Mouse (Mus musculus) urinary bladder, postnatal 14 days (tissue): ENCODE results near the gene Cd300e.
A peak's percentile ranks its signal among the peaks of the same experiment; 100 is the strongest.
"Not testable (repeated sequence)": the region's sequence is repeated elsewhere in the genome, so short reads cannot be mapped to it uniquely, and the experiment has no call there.

Source experiments
- DNase-seq: peaks from one replicate; pipeline ENCODE4 v3.0.0; 2021; ENCODE audit warnings: low spot score

Cd300e gene

DNA sequence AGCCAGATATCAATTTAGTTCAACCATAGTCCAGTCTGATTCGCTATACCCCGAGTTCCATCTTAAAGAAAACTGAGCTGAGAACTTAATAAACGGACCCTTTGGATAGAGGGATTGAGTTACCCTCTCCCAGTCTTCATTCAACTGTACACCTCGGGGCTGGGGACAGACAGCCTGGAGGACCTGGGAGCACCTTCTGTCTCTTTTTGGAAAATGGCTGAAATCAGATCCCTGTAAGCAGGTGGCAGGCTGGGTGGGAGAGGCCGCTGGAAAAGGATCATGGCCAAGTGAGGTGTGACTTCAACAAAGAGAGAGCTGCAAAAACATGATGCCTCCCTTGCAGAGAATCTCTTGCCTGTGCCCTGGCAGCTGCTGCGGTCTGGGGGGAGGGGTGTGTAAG is 20.2 kb upstream of the Cd300e start:
- no peak for DNase-seq

DNA sequence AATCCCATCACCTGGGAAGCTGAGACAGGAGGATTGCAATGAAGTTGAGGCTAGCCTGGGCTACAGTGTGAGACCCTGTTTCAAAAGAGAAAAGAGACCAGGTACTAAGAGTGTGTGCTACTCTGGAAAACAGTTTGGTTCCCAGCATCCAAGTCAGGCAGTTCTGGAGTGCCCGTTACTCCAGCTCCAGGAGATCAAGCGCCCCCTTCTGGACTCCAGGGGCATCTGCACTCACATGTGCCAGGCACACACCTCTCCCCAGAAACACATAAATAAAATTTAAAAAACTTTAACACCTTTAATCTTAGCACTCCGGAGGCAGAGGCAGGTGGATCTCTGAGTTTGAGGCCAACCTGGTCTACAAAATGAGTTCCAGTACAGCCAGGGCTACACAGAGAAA is 19.4 kb upstream of the Cd300e start:
- no peak for DNase-seq

DNA sequence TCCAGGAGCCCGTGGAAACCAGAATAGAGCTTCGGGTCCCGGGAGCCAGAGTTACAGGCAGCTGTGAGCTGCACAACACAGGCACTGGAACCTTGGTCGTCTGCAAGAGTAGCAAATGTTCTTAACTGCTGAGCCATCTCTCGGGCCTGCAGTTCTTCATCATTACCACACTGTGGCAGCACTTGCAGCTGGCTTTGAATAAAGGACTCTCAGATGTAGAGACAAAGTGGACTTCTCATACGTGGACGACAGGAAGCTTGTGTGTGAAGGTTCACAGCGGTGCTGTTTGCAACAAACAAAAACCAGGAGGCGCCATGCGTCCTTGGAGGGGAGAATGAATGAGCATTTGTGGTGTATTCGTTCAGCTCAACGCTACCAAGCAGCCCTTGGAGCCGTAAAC is 18.9 kb upstream of the Cd300e start:
- peak; percentile 31 for DNase-seq

DNA sequence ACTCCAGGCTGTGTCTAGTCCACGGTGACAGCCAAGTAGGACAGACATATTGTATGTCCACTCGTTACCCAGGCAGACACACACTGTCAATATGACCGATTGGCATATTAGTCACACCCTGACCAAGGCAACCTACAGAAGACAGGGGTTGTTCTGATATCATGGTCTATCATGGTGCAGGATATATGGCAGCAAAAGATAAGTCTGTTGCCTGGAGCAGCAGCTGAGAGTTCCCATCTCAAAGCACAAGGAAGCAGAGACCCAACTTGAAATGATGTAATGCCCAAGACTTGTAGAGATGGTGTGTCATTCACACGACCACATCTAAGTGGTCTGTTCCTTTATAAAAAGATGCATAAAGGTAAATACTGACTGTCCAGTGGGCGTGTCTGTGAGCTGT is 16.7 kb upstream of the Cd300e start:
- DNase-seq: no peak

DNA sequence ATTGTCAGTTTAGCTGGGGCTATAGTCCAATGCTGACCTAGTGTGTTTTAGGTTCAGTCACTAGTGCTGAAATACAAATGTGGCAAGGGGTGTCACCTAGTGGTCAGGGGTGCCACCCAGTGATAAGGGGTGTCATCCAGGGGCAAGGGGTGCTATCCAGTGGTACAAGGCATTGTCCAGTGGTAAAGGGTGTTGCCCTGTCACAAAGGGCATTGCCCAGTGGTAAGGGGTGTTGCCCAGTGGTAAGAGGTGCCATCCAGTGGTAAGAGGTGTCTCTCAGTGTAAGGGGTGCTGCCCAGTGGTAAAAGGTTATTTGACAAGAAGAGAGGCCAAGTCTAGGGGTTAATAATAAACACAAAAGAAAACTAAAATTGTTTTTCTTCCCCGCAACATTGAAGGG is 15.5 kb upstream of the Cd300e start:
- DNase-seq: no peak

DNA sequence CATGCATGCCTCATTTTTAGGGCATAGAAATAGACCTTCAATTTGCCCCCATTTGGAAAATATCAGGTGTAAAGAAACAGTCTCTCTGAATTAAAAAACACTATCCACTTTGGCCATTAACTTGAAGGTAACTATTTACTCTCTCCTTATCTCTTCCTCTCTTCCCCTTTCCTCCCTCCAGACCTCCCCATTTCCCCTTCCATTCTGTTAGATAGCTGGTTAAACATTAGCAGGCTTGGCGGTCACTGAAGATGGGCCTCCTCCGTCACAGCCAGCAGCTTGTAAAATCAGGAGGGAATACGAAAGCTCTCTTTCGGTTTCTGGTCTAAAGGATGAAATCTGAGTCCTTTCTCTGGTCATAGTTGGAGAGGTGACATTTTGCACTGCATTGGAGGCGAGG is 13.9 kb upstream of the Cd300e start:
- no peak for DNase-seq

DNA sequence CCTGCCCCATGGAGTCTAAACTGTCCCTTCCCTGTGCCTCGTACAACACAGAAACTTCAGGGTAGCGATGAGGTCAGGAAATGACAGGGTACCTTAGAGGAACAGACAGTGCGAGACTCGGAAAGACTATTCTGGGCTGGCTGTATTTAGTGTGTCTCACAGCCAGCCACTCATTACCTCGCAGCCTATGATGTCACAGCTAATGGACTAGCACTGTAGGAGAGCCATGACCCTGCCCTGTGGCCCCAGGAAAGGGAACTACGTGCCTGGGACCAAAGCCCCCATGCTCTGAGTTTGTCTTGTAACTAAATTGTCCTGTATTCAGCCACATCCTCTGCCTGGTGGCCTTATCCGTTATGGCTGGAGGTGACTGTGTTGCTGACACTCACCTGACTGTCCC is 13.4 kb upstream of the Cd300e start:
- DNase-seq: no peak

DNA sequence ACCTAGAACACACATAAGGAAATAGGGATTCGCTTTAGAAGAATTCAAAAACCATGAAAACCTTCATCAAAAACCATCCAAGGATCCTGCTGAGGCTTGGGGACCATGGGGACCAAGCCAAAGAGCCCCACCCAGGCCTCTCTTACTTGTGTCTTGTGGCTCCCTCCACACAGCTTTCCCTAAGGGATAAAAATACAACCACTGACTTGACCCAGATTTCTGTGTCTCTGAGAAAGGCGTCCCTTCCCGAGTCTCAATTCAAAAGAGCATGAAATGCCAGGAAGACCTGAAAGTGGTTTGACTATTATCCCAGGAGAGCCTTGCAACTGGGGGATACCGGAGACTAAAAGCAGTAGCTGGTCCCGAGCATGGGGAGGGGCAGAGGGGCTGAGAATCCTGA is 11.0 kb upstream of the Cd300e start:
- no peak for DNase-seq

DNA sequence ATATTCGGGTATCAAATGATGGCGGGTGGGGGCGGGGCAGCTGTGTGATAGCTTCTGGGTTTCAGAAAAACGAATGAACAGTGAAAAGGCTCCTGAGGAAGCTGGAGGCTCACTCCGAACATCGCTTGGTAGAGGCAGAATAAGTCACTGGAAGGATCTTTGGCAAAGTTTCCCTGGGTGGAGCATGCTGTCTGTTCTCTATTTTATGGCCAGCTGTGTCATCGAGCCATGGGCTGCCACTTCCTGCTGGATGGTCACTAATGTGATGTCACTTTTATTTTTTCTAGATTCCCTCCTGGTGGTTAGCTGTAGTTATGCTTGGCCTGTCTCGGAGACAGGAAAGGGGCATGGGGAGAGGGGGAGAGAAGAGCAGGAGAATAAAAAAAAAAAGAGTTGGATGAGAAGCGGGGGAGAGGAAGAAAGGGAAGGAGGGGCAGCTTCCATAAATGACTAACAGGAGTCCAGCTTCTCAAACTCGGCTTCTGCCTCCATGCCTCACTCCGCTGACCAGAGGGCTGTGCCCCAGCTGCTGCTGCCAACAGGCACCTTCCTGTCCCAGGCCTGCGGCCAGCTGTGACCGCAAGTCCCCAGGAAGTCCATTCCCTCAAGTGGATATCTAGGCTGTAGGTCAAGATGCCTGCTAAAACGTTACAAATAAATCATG is 9.8 kb upstream of the Cd300e start:
- peak; percentile 39 for DNase-seq

DNA sequence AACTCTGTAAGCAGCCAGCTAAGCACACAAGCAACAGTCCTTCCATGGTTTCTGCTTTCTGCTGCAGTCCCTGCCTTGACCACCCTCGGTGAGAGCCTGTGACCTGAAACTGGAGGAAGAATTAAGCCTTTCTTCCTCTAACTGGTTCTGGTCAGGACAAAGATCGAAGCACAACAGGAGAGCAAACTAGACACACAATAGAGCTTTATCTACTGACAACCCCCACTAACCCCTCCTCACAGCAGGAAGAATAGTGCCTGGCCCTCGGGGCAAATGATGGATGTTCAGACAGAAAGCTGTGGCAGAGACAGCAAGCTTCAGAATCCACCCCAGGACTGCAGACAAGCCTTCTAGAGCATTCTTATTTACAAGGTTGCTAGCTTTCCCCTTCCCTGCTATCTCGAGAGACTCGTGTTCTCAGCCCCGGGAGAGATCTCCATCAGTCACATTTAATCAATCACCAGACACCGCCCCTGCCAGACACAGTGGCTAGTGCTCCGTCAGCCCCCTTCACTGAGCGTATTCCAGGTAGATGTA is 9.1 kb upstream of the Cd300e start:
- DNase-seq: no peak

DNA sequence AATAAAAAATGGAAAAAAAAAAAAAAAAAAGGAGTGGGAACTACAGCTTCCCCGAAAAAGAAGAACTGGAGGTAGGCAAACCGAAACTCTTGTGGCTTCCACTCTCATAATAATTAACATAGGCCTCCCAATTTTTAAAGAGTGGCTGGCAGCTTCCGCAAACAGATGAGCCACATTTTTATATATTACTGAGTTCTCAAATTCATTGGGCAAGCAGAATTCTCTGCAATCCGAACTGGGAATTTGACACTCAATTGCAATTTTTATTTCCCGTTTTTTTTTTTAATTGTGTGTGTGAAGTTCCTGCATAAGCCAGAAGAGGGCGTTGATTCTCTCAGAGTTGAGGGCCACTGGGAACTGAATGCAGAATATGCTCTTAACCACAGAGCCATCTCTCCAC is 4.8 kb upstream of the Cd300e start:
- DNase-seq: no peak

DNA sequence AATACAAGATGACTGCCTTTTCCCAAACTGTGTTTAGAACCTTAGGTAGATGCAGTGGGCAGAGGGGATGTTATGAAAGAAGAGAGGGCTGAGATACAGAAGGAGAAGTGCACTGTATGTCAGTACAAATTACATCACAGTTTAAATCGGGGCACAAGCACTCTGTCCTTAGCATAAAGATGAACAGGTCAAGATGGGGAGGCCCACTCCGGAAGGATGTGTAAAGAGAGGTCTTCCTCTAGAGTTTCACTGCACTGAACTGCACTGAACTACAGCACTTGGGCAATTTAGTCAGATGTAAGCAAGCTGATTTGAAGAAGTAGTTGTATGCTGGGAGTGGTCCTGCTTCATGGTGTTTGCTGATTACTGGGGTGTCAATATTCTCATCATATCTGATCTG is 2.2 kb downstream of the Cd300e start:
- no peak for DNase-seq

DNA sequence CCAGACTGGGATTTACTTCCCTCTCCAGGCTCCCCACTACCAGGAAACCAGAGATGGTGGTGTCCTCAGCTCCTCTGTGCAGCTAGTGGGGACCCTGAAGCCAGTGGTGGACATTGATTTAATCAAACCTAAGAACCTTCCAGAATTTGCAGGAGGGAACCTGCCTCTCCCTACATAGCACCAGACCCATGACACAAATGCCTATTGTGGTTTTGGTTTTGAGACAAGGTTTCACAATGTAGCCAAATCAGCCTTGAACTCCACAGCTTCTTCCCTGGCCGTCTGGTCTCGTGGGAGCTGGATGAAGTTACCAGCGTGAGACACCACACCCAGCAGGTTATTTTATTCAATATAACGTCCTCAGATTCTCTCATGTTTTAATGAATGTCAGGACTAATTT is 3.3 kb downstream of the Cd300e start:
- DNase-seq: no peak

DNA sequence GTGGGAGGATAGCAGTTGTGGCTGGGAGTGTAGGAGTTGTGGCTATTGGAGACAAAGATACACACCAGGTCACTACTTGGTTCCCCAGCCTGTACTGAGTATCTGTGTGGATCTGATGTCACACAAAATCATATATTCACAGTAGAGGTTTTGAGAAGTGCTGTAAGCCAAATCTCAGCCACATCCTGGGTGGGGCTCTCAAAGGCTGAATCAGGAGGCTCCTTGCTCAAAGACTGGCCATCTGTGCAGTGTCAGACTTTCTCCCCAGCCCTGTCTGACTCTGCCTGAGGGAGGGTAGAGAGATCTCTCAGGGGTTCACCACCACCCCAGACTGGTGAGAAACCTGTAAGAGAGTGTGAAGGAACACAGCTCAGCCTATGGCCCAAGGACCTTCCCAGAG is 7.4 kb downstream of the Cd300e start:
- no peak for DNase-seq

DNA sequence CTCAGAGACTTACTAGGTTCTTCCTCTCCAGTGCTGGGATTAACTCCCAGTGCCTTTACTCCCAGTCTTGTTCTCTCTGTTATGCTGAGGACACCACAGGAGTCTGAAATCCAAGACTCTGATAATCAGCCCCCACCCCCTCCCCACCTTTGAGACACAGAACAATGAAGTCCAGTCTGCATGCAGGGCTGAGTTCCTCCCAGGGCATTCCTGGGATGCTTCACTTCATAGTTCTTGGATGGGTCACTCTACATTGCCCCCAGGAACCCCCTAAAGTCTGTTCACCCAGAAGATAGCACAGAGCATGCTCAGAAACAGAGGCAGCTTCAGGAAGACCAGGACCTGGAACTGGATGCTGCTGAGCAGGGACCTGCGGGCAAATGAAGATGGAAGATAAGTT is 9.0 kb downstream of the Cd300e start:
- DNase-seq: no peak

DNA sequence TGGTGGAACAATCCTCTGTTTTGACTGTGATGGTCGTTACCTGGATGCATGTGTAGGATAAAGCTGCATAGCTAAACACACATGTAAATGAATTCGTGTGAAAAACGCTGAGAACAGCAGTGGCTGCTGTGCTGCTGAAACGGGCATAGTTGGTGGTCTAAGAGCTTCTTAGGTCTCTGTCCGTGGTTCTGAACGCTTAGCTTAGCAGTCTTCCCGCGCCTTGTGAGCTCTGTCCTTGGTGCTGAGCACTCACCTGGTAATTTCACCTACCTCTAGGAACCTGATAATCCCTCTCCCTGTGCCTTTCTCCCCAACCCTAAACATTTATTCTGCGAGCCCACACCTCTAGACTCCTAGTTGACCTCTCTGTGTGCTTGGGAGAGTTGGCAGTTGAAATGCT is 9.8 kb downstream of the Cd300e start:
- DNase-seq: peak; percentile 42

DNA sequence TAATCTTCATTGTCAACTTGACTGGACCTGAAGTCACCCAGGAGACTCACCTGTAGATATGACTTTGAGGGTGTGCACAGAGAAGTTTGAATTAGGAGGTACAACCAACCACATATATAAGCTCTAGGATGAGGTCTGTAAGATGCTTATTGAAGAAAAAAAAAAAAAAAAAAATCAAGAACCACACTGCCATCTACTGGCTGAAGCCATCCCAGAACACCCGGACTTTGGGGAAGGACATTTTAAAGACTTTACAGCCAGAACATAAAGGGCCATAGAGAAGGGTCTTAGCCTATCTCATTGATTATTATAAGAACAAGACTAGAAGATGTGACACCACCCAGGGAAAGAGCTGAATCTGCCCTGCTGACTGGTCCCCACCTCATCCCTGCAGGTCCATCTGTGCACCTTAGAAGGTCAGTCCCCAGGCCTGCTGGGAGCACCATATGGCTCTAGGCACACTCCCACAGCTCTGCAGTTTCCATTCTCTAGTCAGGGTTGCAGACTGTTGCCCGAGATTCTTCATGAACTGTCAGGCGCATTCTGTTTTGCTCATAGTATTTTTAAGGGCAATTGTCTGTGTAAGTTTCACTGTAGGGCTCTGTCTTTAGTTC is 12.6 kb downstream of the Cd300e start:
- DNase-seq: no peak

DNA sequence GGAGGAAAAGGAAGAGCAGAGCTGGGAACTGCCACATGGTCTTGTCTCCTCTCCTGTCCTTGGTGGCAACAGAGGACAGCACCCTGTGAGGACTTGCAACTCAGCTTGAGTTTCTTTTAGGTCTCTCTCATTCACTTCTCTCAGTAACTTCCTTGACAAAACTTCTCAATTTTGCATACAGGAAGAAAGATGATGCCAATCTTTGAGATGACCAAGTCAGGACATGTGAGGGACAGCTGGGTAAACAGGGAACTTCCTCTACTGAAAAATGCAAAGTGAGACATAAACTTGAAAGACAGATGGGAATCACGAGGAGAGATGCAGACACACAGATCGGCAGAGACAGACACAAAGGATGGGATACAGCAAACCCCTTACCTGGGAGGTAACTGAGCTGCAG is 13.7 kb downstream of the Cd300e start, which contains the start of gene Cd300ld3:
TSS of gene Cd300ld3 (minus strand) at position 151 of the 400 bp plus-strand sequence.
- no peak for DNase-seq

DNA sequence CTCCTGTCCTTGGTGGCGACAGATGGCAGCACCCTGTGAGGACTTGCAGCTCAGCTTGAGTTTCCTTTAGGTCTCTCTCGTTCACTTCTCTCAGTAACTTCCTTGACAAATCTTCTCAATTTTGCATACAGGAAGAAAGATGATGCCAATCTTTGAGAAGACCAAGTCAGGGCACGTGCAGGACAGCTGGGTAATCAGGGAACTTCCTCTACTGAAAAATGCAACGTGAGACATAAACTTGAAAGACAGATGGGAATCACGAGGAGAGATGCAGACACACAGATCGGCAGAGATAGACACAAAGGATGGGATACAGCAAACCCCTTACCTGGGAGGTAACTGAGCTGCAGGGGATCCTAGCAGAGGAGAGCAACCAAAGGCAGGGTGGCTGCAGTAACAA is 24.3 kb downstream of the Cd300e start, which contains the start of gene Cd300ld5:
TSS of gene Cd300ld5 (minus strand) at position 101 of the 400 bp plus-strand sequence.
- not testable (repeated sequence) for DNase-seq

DNA sequence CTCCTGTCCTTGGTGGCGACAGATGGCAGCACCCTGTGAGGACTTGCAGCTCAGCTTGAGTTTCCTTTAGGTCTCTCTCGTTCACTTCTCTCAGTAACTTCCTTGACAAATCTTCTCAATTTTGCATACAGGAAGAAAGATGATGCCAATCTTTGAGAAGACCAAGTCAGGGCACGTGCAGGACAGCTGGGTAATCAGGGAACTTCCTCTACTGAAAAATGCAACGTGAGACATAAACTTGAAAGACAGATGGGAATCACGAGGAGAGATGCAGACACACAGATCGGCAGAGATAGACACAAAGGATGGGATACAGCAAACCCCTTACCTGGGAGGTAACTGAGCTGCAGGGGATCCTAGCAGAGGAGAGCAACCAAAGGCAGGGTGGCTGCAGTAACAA is 35.1 kb downstream of the Cd300e start, which contains the start of gene Cd300ld4:
TSS of gene Cd300ld4 (minus strand) at position 101 of the 400 bp plus-strand sequence.
- not testable (repeated sequence) for DNase-seq

DNA sequence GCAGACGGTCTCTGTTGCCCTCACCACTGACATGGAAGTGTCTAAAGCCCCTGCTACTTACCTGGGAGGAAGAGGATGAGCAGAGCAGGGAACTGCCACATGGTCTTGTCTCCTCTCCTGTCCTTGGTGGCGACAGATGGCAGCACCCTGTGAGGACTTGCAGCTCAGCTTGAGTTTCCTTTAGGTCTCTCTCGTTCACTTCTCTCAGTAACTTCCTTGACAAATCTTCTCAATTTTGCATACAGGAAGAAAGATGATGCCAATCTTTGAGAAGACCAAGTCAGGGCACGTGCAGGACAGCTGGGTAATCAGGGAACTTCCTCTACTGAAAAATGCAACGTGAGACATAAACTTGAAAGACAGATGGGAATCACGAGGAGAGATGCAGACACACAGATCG is 45.9 kb downstream of the Cd300e start, which contains the start of gene Cd300ld2:
TSS of gene Cd300ld2 (minus strand) at position 101 of the 400 bp plus-strand sequence.
- not testable (repeated sequence) for DNase-seq

DNA sequence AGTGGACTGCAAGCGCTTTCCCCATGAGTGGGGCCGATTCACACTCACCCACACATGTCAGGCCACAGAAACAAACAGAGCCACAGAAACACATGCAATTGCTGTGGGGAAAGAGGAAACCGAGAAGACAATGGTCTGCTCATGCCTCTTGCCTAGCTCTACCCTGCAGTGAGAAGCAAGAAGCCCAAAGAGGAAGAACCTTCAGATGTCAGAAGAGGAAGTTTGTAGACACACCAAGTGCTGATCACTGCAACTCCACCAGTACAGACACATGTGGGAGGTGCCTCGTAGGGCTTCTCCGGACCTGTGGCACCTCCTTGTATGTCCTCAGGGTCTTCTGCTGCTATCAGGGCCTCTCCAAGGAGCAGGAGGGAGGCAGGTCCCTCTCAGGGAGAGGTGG is 57.9 kb downstream of the Cd300e start:
- DNase-seq: no peak
